Mouse (Mus musculus): ENCODE data around the gene Agbl1. TPM values are rescaled to one million over a fixed set of nuclear protein-coding genes. Genes with fewer than 3 reads are reported as not detected.

The Agbl1 gene
- total RNA-seq (2012; rRNA removed) (not detected in 2 replicates), total RNA-seq (2014; rRNA removed) (not detected in 2 replicates), polyA plus RNA-seq (2012; ENCODE audit: insufficient read length, low read depth) (not detected in 2 replicates)

- H3K9me3 ChIP-seq (replicated peaks; ENCODE audit: low read length): no peaks in the 10 kb centered on the region
- TF ChIP-seq MAFK (IDR thresholded peaks at IDR 0.05; ENCODE audit: insufficient replicate concordance, low read length) (no peak), E2F4 (IDR thresholded peaks at IDR 0.05; ENCODE audit: insufficient replicate concordance, low read depth, low read length) (no peak), TCF12 (IDR thresholded peaks at IDR 0.05; ENCODE audit: low read depth, low read length) (no peak), IRF4 (IDR thresholded peaks at IDR 0.05; ENCODE audit: low read depth, low read length) (no peak), USF1 (IDR thresholded peaks at IDR 0.05; ENCODE audit: low read depth, low read length) (no peak), GABPA (IDR thresholded peaks at IDR 0.05; ENCODE audit: insufficient replicate concordance, low read depth, low read length) (no peak), USF2 (conservative IDR thresholded peaks at IDR 0.05; ENCODE audit: low read depth, low read length) (no peak), ZC3H11A (IDR thresholded peaks at IDR 0.05; ENCODE audit: low read depth, low read length) (no peak), JUN (IDR thresholded peaks at IDR 0.05; ENCODE audit: insufficient read depth, low read depth, low read length) (no peak), CHD2 (IDR thresholded peaks at IDR 0.05; ENCODE audit: low read length) (no peak), CHD1 (IDR thresholded peaks at IDR 0.05; ENCODE audit: low read depth, low read length) (no peak), TBP (conservative IDR thresholded peaks at IDR 0.05; ENCODE audit: low read depth, low read length) (no peak), HCFC1 (IDR thresholded peaks at IDR 0.05; ENCODE audit: low read depth, low read length) (no peak), ZNF384 (IDR thresholded peaks at IDR 0.05; ENCODE audit: low read depth, low read length) (no peak), POLR2AphosphoS2 (IDR thresholded peaks at IDR 0.05; ENCODE audit: low read depth, low read length) (no peak), KAT2A (IDR thresholded peaks at IDR 0.05; ENCODE audit: insufficient replicate concordance, low read length) (no peak)
- no peaks in the 10 kb centered on the region for H3K79me2 ChIP-seq (replicated peaks; ENCODE audit: control insufficient read depth, extremely low read depth, insufficient read depth, poor library complexity, severe bottlenecking)
- in situ Hi-C loops (cut with MboI; ENCODE audit: low pct_ligation_motif_present, low pct_unique_long_range_greater_than_20kb, low sequenced_read_pairs): no loop called here
- no peak within 1 kb of the TSS for H3K4me2 ChIP-seq (ENCODE audit: insufficient read depth, low read depth, poor library complexity, severe bottlenecking)
- no peak within 1 kb of the TSS for H3K4me3 ChIP-seq (replicated peaks in 1 of 3; ENCODE audit: low read depth in 2 of 3, low read length in 2 of 3, poor library complexity in 1 of 3)
- no peak within 1 kb of the TSS for H3K27ac ChIP-seq (ENCODE audit: insufficient read depth, low read depth)
- H3K9ac ChIP-seq (ENCODE audit: insufficient read depth, low read depth): no peak within 1 kb of the TSS
- peaks cover 78% of the 10 kb centered on the region for H3K27me3 ChIP-seq (replicated peaks)
- dilution Hi-C loops (cut with MboI; ENCODE audit: extremely low pct_ligation_motif_present, extremely low pct_unique_long_range_greater_than_20kb, low sequenced_read_pairs): no loop called here
- H3K4me1 ChIP-seq (ENCODE audit: control insufficient read depth in 1 of 2, insufficient read depth in 2 of 2): no peaks in the 10 kb centered on the region
- no peaks in the 10 kb centered on the region for H3K36me3 ChIP-seq (replicated peaks in 1 of 2; ENCODE audit: control insufficient read depth in 1 of 2, insufficient read depth in 1 of 2, low read length in 1 of 2)
- DNase-seq (ENCODE audit: extremely low read depth): no peak
Observed at GRCm38 (mm10) chr7:76229311-76229937, at the start of gene Agbl1. TSS of gene Agbl1 (plus strand) at chr7:76229887.

- in situ Hi-C loops (cut with MboI; ENCODE audit: low pct_ligation_motif_present, low pct_unique_long_range_greater_than_20kb, low sequenced_read_pairs): no loop called here
- Histone ChIP-seq H3K4me3 (replicated peaks in 1 of 3; ENCODE audit: low read depth in 2 of 3, low read length in 2 of 3, poor library complexity in 1 of 3) (no peak overlapping the region), H3K79me2 (replicated peaks; ENCODE audit: control insufficient read depth, extremely low read depth, insufficient read depth, poor library complexity, severe bottlenecking) (no peaks in the 10 kb centered on the region), H3K4me2 (ENCODE audit: insufficient read depth, low read depth, poor library complexity, severe bottlenecking) (no peak overlapping the region), H3K4me1 (ENCODE audit: control insufficient read depth in 1 of 2, insufficient read depth in 2 of 2) (no peaks in the 10 kb centered on the region), H3K36me3 (replicated peaks in 1 of 2; ENCODE audit: control insufficient read depth in 1 of 2, insufficient read depth in 1 of 2, low read length in 1 of 2) (no peaks in the 10 kb centered on the region), H3K27ac (ENCODE audit: insufficient read depth, low read depth) (no peak overlapping the region), H3K27me3 (replicated peaks) (peaks cover 73% of the 10 kb centered on the region), H3K9me3 (replicated peaks; ENCODE audit: low read length) (no peaks in the 10 kb centered on the region), H3K9ac (ENCODE audit: insufficient read depth, low read depth) (no peak overlapping the region)
- DNase-seq (ENCODE audit: extremely low read depth): no peak
- no peak for TF ChIP-seq RAD21 (IDR thresholded peaks at IDR 0.05; ENCODE audit: low read depth, low read length)
- TF ChIP-seq E2F4 (IDR thresholded peaks at IDR 0.05; ENCODE audit: insufficient replicate concordance, low read depth, low read length): no peak
- TF ChIP-seq CTCF (conservative IDR thresholded peaks at IDR 0.05 in 1 of 2, IDR thresholded peaks at IDR 0.05 in 1 of 2; ENCODE audit: low read depth in 2 of 2, low read length in 2 of 2): no peak
- no peak for TF ChIP-seq IRF4 (IDR thresholded peaks at IDR 0.05; ENCODE audit: low read depth, low read length)
- TF ChIP-seq SMC3 (IDR thresholded peaks at IDR 0.05; ENCODE audit: low read depth, low read length): no peak
- TF ChIP-seq ELF1 (IDR thresholded peaks at IDR 0.05; ENCODE audit: low read depth, low read length): no peak
- no peak for TF ChIP-seq SIN3A (IDR thresholded peaks at IDR 0.05; ENCODE audit: low read length)
- no peak for TF ChIP-seq ZNF384 (IDR thresholded peaks at IDR 0.05; ENCODE audit: low read depth, low read length)
- no peak for TF ChIP-seq MYC (IDR thresholded peaks at IDR 0.05; ENCODE audit: low read depth, low read length)
- no peak for TF ChIP-seq ETS1 (conservative IDR thresholded peaks at IDR 0.05; ENCODE audit: low read depth, low read length)
- TF ChIP-seq MEF2A (IDR thresholded peaks at IDR 0.05; ENCODE audit: borderline replicate concordance, low read depth, low read length): no peak
- TF ChIP-seq TCF12 (IDR thresholded peaks at IDR 0.05; ENCODE audit: low read depth, low read length): no peak
- TF ChIP-seq UBTF (IDR thresholded peaks at IDR 0.05; ENCODE audit: low read depth, low read length): no peak
- TF ChIP-seq ZKSCAN1 (IDR thresholded peaks at IDR 0.05; ENCODE audit: borderline replicate concordance, low read depth, low read length): no peak
- TF ChIP-seq ZMIZ1 (IDR thresholded peaks at IDR 0.05; ENCODE audit: low read depth, low read length): no peak
- TF ChIP-seq KAT2A (IDR thresholded peaks at IDR 0.05; ENCODE audit: insufficient replicate concordance, low read length): no peak
- TF ChIP-seq JUN (IDR thresholded peaks at IDR 0.05; ENCODE audit: insufficient read depth, low read depth, low read length): no peak
- no peak for TF ChIP-seq RCOR1 (conservative IDR thresholded peaks at IDR 0.05; ENCODE audit: low read depth, low read length)
- no peak for TF ChIP-seq USF1 (IDR thresholded peaks at IDR 0.05; ENCODE audit: low read depth, low read length)
- TF ChIP-seq POLR2A (IDR thresholded peaks at IDR 0.05; ENCODE audit: low read depth, low read length): no peak
- dilution Hi-C loops (cut with MboI; ENCODE audit: extremely low pct_ligation_motif_present, extremely low pct_unique_long_range_greater_than_20kb, low sequenced_read_pairs): no loop called here
Observed at GRCm38 (mm10) chr7:76185005-76185658, 44.6 kb upstream of the Agbl1 start.

Measured in CH12.LX (cell line).